Mouse (Mus musculus) lung, postnatal 0 days (tissue): ENCODE measurements around the gene Ywhah.

Experiments used
- CTCF ChIP-seq: IDR thresholded peaks from 2 replicates; pipeline ENCODE4 v1.5.1; 2016; ENCODE audit warnings: antibody characterized with exemption, mild to moderate bottlenecking
- EP300 ChIP-seq: IDR thresholded peaks from 2 replicates; pipeline ENCODE4 v1.6.1; 2016; ENCODE audit warnings: antibody characterized with exemption, mild to moderate bottlenecking, control low read depth

GRCm38 (mm10) chr5:33021622-33022021 lies 3.0 kb downstream of the Ywhah start:
- TF ChIP-seq CTCF (peak; percentile 63), EP300 (no peak)
